ENCODE assay signal across 11 mouse cellular contexts in genomic region chr6:22049093-22049492, GRCm38 (mm10).
DNase-seq lines count a peak whose midpoint lies in the region; ATAC-seq and TF ChIP-seq lines count a peak whose summit lies in the region.
"Had no signal": no experiment of that assay in that cellular context is flagged by ENCODE, and none has a peak within 500 bp of the region (broad histone marks: within the 10 kb centered on the region; RNA-seq: fewer than 3 reads in every experiment).

No protein-coding gene starts in this region.

- no peaks in the 10 kb centered on the region for H3K27me3 ChIP-seq in hindbrain, postnatal 0 days (ENCODE audit: insufficient read depth, low read length)
- H3K27me3 ChIP-seq in hindbrain, embryonic 11.5 days (ENCODE audit: control insufficient read depth, insufficient read depth, low read length), result no peaks in the 10 kb centered on the region
- H3K27me3 ChIP-seq in midbrain, embryonic 12.5 days, result no peaks in the 10 kb centered on the region
- no peaks in the 10 kb centered on the region for H3K27me3 ChIP-seq in midbrain, embryonic 10.5 days (ENCODE audit: low read depth, poor library complexity, severe bottlenecking)
- H3K27me3 ChIP-seq in heart, postnatal 0 days (ENCODE audit: control insufficient read depth, insufficient read depth, low read length), result no peaks in the 10 kb centered on the region
- no peaks in the 10 kb centered on the region for H3K27me3 ChIP-seq in stomach, embryonic 16.5 days (ENCODE audit: control insufficient read depth, insufficient read depth, low read length)

- no peaks in the 10 kb centered on the region for H3K36me3 ChIP-seq in hindbrain, postnatal 0 days (ENCODE audit: insufficient read depth, low read length)
- no peaks in the 10 kb centered on the region for H3K36me3 ChIP-seq in hindbrain, embryonic 11.5 days (ENCODE audit: control insufficient read depth, insufficient read depth, low read length)
- no peaks in the 10 kb centered on the region for H3K36me3 ChIP-seq in midbrain, embryonic 12.5 days
- H3K36me3 ChIP-seq in midbrain, embryonic 10.5 days, result no peaks in the 10 kb centered on the region
- no peaks in the 10 kb centered on the region for H3K36me3 ChIP-seq in heart, postnatal 0 days (replicated peaks; ENCODE audit: control insufficient read depth, insufficient read depth, low read length)
- no peaks in the 10 kb centered on the region for H3K36me3 ChIP-seq in stomach, embryonic 16.5 days (ENCODE audit: control insufficient read depth, insufficient read depth, low read length)

- H3K27ac ChIP-seq in hindbrain, postnatal 0 days, result no peak overlapping the region
- H3K27ac ChIP-seq in hindbrain, embryonic 11.5 days (ENCODE audit: low read depth, low read length), result no peak overlapping the region
- 0 out of 2 replicates have a peak overlapping the region, but pooled peaks have one; percentile 15 for H3K27ac ChIP-seq in midbrain, embryonic 12.5 days (replicated peaks)
- H3K27ac ChIP-seq in midbrain, embryonic 10.5 days (replicated peaks), result no peak overlapping the region
- peak overlapping the region; percentile 67 for H3K27ac ChIP-seq in heart, postnatal 0 days (ENCODE audit: low read depth)
- peak overlapping the region; percentile 72 for H3K27ac ChIP-seq in stomach, embryonic 16.5 days (ENCODE audit: low read length)
- H3K27ac ChIP-seq: left cerebral cortex, adult 2 months; liver, embryonic 14.5 days had no signal

- ATAC-seq in hindbrain, postnatal 0 days, result no peak
- no peak for ATAC-seq in hindbrain, embryonic 11.5 days (ENCODE audit: low FRiP score)
- ATAC-seq in midbrain, embryonic 12.5 days (ENCODE audit: low FRiP score, low read depth), result no peak
- ATAC-seq in heart, postnatal 0 days (ENCODE audit: insufficient read depth, low read depth), result no peak
- 0 out of 2 replicates have a peak, but pooled peaks have one; percentile 13 for ATAC-seq in stomach, embryonic 16.5 days (ENCODE audit: insufficient read depth, low FRiP score)

- no peak overlapping the region for H3K9ac ChIP-seq in hindbrain, postnatal 0 days (replicated peaks; ENCODE audit: low read length)
- H3K9ac ChIP-seq in hindbrain, embryonic 11.5 days (ENCODE audit: low read depth, low read length), result no peak overlapping the region
- H3K9ac ChIP-seq in midbrain, embryonic 12.5 days (replicated peaks), result no peak overlapping the region
- no peak overlapping the region for H3K9ac ChIP-seq in heart, postnatal 0 days (replicated peaks; ENCODE audit: low read depth, low read length)
- no peak overlapping the region for H3K9ac ChIP-seq in stomach, embryonic 16.5 days (ENCODE audit: low read length)
- H3K9ac ChIP-seq: liver, embryonic 14.5 days had no signal

- no peaks in the 10 kb centered on the region for H3K4me1 ChIP-seq in hindbrain, postnatal 0 days (ENCODE audit: insufficient read depth, low read length)
- no peaks in the 10 kb centered on the region for H3K4me1 ChIP-seq in hindbrain, embryonic 11.5 days (replicated peaks; ENCODE audit: control insufficient read depth, insufficient read depth, low read length)
- no peaks in the 10 kb centered on the region for H3K4me1 ChIP-seq in midbrain, embryonic 12.5 days
- peaks cover 3% of the 10 kb centered on the region; the same call in 1 of the 2 replicates for H3K4me1 ChIP-seq in midbrain, embryonic 10.5 days
- H3K4me1 ChIP-seq in heart, postnatal 0 days (ENCODE audit: control insufficient read depth, insufficient read depth), result 0 out of 2 replicates have a peak, but pooled peaks cover under 1% of the 10 kb centered on the region
- H3K4me1 ChIP-seq in stomach, embryonic 16.5 days (ENCODE audit: control insufficient read depth, insufficient read depth, low read length), result 0 out of 2 replicates have a peak, but pooled peaks cover 6% of the 10 kb centered on the region

- 21% methylated on average over 5 of the region's 5 CpGs for WGBS in hindbrain, postnatal 0 days
- WGBS in hindbrain, embryonic 11.5 days, result 55% methylated on average over 5 of the region's 5 CpGs
- 62% methylated on average over 5 of the region's 5 CpGs for WGBS in midbrain, embryonic 12.5 days
- 62% methylated on average over 5 of the region's 5 CpGs for WGBS in midbrain, embryonic 10.5 days
- WGBS in heart, postnatal 0 days, result 46% methylated on average over 5 of the region's 5 CpGs
- WGBS in stomach, embryonic 16.5 days, result 61% methylated on average over 5 of the region's 5 CpGs

- H3K9me3 ChIP-seq in hindbrain, postnatal 0 days (ENCODE audit: low read length), result no peaks in the 10 kb centered on the region
- H3K9me3 ChIP-seq in hindbrain, embryonic 11.5 days (ENCODE audit: control insufficient read depth, low read length), result no peaks in the 10 kb centered on the region
- H3K9me3 ChIP-seq in midbrain, embryonic 12.5 days, result no peaks in the 10 kb centered on the region
- H3K9me3 ChIP-seq in midbrain, embryonic 10.5 days (replicated peaks), result no peaks in the 10 kb centered on the region
- no peaks in the 10 kb centered on the region for H3K9me3 ChIP-seq in heart, postnatal 0 days (replicated peaks; ENCODE audit: control insufficient read depth, low read length)
- H3K9me3 ChIP-seq in stomach, embryonic 16.5 days (replicated peaks; ENCODE audit: control insufficient read depth, low read length), result no peaks in the 10 kb centered on the region

- no peak for TF ChIP-seq EP300 in heart, postnatal 0 days (IDR thresholded peaks at IDR 0.05; ENCODE audit: low read depth)

- no peak overlapping the region for H3K4me2 ChIP-seq in hindbrain, postnatal 0 days (ENCODE audit: low read depth, low read length)
- H3K4me2 ChIP-seq in hindbrain, embryonic 11.5 days (replicated peaks; ENCODE audit: low read depth, low read length), result no peak overlapping the region
- no peak overlapping the region for H3K4me2 ChIP-seq in midbrain, embryonic 12.5 days (replicated peaks)
- H3K4me2 ChIP-seq in heart, postnatal 0 days (ENCODE audit: low read depth, low read length), result no peak overlapping the region
- H3K4me2 ChIP-seq in stomach, embryonic 16.5 days (ENCODE audit: low read depth, low read length), result no peak overlapping the region

- no peak overlapping the region for H3K4me3 ChIP-seq in hindbrain, postnatal 0 days (ENCODE audit: low read length)
- H3K4me3 ChIP-seq in hindbrain, embryonic 11.5 days (ENCODE audit: low read depth, low read length), result no peak overlapping the region
- H3K4me3 ChIP-seq in midbrain, embryonic 12.5 days, result no peak overlapping the region
- no peak overlapping the region for H3K4me3 ChIP-seq in midbrain, embryonic 10.5 days
- H3K4me3 ChIP-seq in heart, postnatal 0 days (ENCODE audit: low read depth, low read length), result no peak overlapping the region
- no peak overlapping the region for H3K4me3 ChIP-seq in stomach, embryonic 16.5 days (replicated peaks; ENCODE audit: low read length)
- H3K4me3 ChIP-seq: left cerebral cortex, adult 2 months had no signal

- no peak for TF ChIP-seq CTCF in hindbrain, postnatal 0 days (IDR thresholded peaks at IDR 0.05; ENCODE audit: low read depth)
- no peak for TF ChIP-seq CTCF in heart, postnatal 0 days (IDR thresholded peaks at IDR 0.05; ENCODE audit: low read depth)

- DNase-seq in hindbrain, postnatal 0 days (ENCODE audit: low spot score), result peak; percentile 22
- DNase-seq in hindbrain, embryonic 11.5 days (ENCODE audit: low spot score), result no peak
- no peak for DNase-seq in midbrain, embryonic 10.5 days (ENCODE audit: low spot score)
- DNase-seq in heart, postnatal 0 days (ENCODE audit: low spot score), result no peak
- no peak for DNase-seq in ovary, postnatal 14 days (ENCODE audit: low spot score)
- DNase-seq in gastrocnemius, postnatal 10 days, result no peak
- DNase-seq: thymus, adult 2 months had no signal

Comparison
In these comparisons a context has a peak if more than half of its experiments do, and no peak if none do; other contexts are left out.
1. H3K27ac ChIP-seq: peak in midbrain, embryonic 12.5 days (single experiment), heart, postnatal 0 days (single experiment) and stomach, embryonic 16.5 days (single experiment); none in hindbrain, postnatal 0 days (single experiment), hindbrain, embryonic 11.5 days (single experiment) and midbrain, embryonic 10.5 days (single experiment).